Mouse (Mus musculus) layer of hippocampus, adult 18-20 months (tissue): ENCODE measurements at regions not wholly inside any gene's neighbourhood (a gene's known extent, or its start where the extent isn't known, plus 50 kb on each side); places are given as distances from the start of the nearest gene placed in this dataset.

Source experiments
- DNase-seq, 2 experiments: peaks; one replicate each; pipeline ENCODE4 v3.0.0; 2022; ENCODE audit warnings: low spot score in 2 of 2

- DNase-seq, result no peak
These were observed 95.7 kb downstream of the Tex13c1 start for GRCm38 (mm10) chrX:43686635-43687034.

GRCm38 (mm10) chrX:43736838-43737237, 145.9 kb downstream of the Tex13c1 start:
- peak; percentile 8 to 14 for DNase-seq

- DNase-seq, result no peak
These were observed 149.0 kb downstream of the Tex13c1 start for GRCm38 (mm10) chrX:43739780-43740463.
